Mouse (Mus musculus) bone marrow, adult 2 months (tissue): ENCODE results near the gene Kat7.

Experiments
- CTCF ChIP-seq: fragments of 200-500 bp; IDR thresholded peaks from 2 replicates; pipeline ENCODE4 v1.5.1; 2011; ENCODE audit warnings: low read length, control low read depth; ENCODE audit not compliant: control insufficient read depth, insufficient read depth
- POLR2A ChIP-seq: fragments of 200-500 bp; IDR thresholded peaks from 2 replicates; pipeline ENCODE4 v1.6.1; 2011; ENCODE audit warnings: low read depth, mild to moderate bottlenecking, control low read depth, low read length, borderline replicate concordance; ENCODE audit not compliant: control insufficient read depth

DNA sequence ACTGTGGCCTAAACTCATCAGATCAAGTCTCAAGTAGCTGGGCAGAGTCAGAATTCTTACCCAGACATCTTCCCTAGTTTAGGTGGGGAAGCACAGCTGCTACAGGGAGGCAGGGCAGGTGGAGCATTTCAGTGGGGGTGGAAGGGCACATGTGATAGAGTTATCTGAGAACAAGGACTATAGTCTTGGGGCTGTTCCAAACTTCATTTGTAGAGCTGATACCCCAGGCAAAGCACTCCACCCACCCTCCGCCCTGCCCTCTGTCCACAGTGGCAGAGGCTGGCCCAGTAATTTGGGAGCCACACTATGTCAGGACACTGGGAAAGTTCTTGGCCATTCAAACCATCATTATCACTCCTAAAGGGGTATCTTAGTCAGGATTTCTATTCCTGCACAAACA lies 10.0 kb upstream of the Kat7 start:
- TF ChIP-seq CTCF, result no peak
- TF ChIP-seq POLR2A, result no peak
